Mouse (Mus musculus) thymus, adult 2 months (tissue): ENCODE results near the gene Spats2.

Experiments used
- CTCF ChIP-seq: fragments of 200-500 bp; IDR thresholded peaks from 2 replicates; pipeline ENCODE4 v1.5.1; 2012; ENCODE audit warnings: mild to moderate bottlenecking, control low read depth, low read length, moderate library complexity, borderline replicate concordance; ENCODE audit not compliant: control insufficient read depth, poor library complexity, insufficient read depth; ENCODE audit errors: extremely low read depth
- POLR2A ChIP-seq: fragments of 200-500 bp; IDR thresholded peaks from 2 replicates; pipeline ENCODE4 v1.6.1; 2012; ENCODE audit warnings: mild to moderate bottlenecking, low read length, control low read depth, moderate library complexity; ENCODE audit not compliant: control insufficient read depth, poor library complexity, insufficient read depth; ENCODE audit errors: extremely low read depth

GRCm38 (mm10) chr15:99126816-99127365 lies 1.2 kb downstream of the Spats2 start:
- TF ChIP-seq POLR2A (no peak), CTCF (no peak)
